Mouse (Mus musculus) forebrain, embryonic 14.5 days (tissue): ENCODE data around the gene Tnks1bp1. TPM values are rescaled to one million over a fixed set of nuclear protein-coding genes. Genes with fewer than 3 reads are reported as not detected.
A peak's percentile ranks its signal among the peaks of the same experiment; 100 is the strongest.

ENCODE experiments used
- ATAC-seq: fragments of 200-750 bp; cut with Nextera tagmentation; 2 replicates; pipeline ENCODE4 v1.8.0; 2017; ENCODE audit warnings: mild to moderate bottlenecking, moderate library complexity
- DNase-seq: peaks from one replicate; pipeline ENCODE4 v3.0.0-alpha.2; 2015; ENCODE audit warnings: low spot score
- H3K27ac ChIP-seq: fragments of 300-500 bp; sonication (generic); 2 replicates; pipeline ENCODE4 v1.5.1; 2014; ENCODE audit warnings: low read depth, mild to moderate bottlenecking, control low read depth, low read length, moderate library complexity
- H3K27me3 ChIP-seq: fragments of 300-500 bp; sonication (generic); replicated peaks from 2 replicates; pipeline ENCODE4 v1.6.1; 2014; ENCODE audit warnings: low read length, control low read depth, mixed read lengths; ENCODE audit not compliant: control insufficient read depth, insufficient read depth
- H3K36me3 ChIP-seq: fragments of 300-500 bp; sonication (generic); 2 replicates; pipeline ENCODE4 v1.6.1; 2014; ENCODE audit warnings: low read length, control low read depth; ENCODE audit not compliant: control insufficient read depth, insufficient read depth
- H3K4me1 ChIP-seq: fragments of 300-500 bp; sonication (generic); 2 replicates; pipeline ENCODE4 v1.6.1; 2014; ENCODE audit warnings: antibody characterized with exemption, low read length, control low read depth; ENCODE audit not compliant: control insufficient read depth, insufficient read depth
- H3K4me2 ChIP-seq: fragments of 300-500 bp; sonication (generic); 2 replicates; pipeline ENCODE4 v1.6.1; 2014; ENCODE audit warnings: mild to moderate bottlenecking, control low read depth, low read length
- H3K4me3 ChIP-seq: fragments of 300-500 bp; sonication (generic); 2 replicates; pipeline ENCODE4 v1.5.1; 2014; ENCODE audit warnings: low read depth, low read length, control low read depth
- H3K9ac ChIP-seq: fragments of 300-500 bp; sonication (generic); 2 replicates; pipeline ENCODE4 v1.6.1; 2014; ENCODE audit warnings: mild to moderate bottlenecking, low read length, control low read depth, moderate library complexity
- H3K9me3 ChIP-seq: fragments of 300-500 bp; sonication (generic); replicated peaks from 2 replicates; pipeline ENCODE4 v1.6.1; 2016; ENCODE audit warnings: low read length, control low read depth, mixed read lengths; ENCODE audit not compliant: control insufficient read depth
- WGBS: fragments of 180-500 bp; shearing (Covaris S2); extraction: QIAGEN DNeasy Blood & Tissue Kit; methylation state at CpG from one replicate; pipeline ENCODE4 v1.1.7; 2014; 5-methylcytosine and 5-hydroxymethylcytosine counted together
- polyA plus RNA-seq: library from polyadenylated mRNA; unstranded; fragments of >200 nt; fragmentation: Nextera tagmentation; extraction: Ambion mirVana; gene quantifications from 2 replicates; pipeline ENCODE4 v1.2.1, GENCODE M21; 2014

The Tnks1bp1 gene
- polyA plus RNA-seq, result 6.7 and 10.6 TPM in 2 replicates

- WGBS, result under 1% methylated on average over 42 of the region's 42 CpGs
- ATAC-seq (peak; percentile 90), DNase-seq (peak; percentile 96)
- Histone ChIP-seq H3K27ac (peak within 1 kb of the TSS; percentile 89), H3K9me3 (no peaks in the 10 kb centered on the region), H3K4me2 (peak within 1 kb of the TSS; percentile 71), H3K36me3 (peaks cover 59% of the 10 kb centered on the region), H3K4me3 (peak within 1 kb of the TSS; percentile 70), H3K4me1 (peaks cover 28% of the 10 kb centered on the region), H3K9ac (peak within 1 kb of the TSS; percentile 78), H3K27me3 (no peaks in the 10 kb centered on the region)
These were observed at the start of gene Tnks1bp1 for GRCm38 (mm10) chr2:85047596-85048167. Gene Tnks1bp1 (plus strand): TSS chr2:85048022.

GRCm38 (mm10) chr2:84999486-85000181, 48.2 kb upstream of the Tnks1bp1 start:
- Histone ChIP-seq H3K36me3 (no peaks in the 10 kb centered on the region), H3K9ac (no peak overlapping the region), H3K4me1 (no peaks in the 10 kb centered on the region), H3K27me3 (no peaks in the 10 kb centered on the region), H3K27ac (no peak overlapping the region), H3K4me2 (no peak overlapping the region), H3K4me3 (no peak overlapping the region), H3K9me3 (no peaks in the 10 kb centered on the region)
- DNase-seq, result no peak
- WGBS, result 82% methylated on average over 3 of the region's 3 CpGs
- no peak for ATAC-seq

GRCm38 (mm10) chr2:85001497-85001896, 46.3 kb upstream of the Tnks1bp1 start:
- Histone ChIP-seq H3K36me3 (no peaks in the 10 kb centered on the region), H3K4me2 (no peak overlapping the region), H3K4me3 (no peak overlapping the region), H3K4me1 (no peaks in the 10 kb centered on the region), H3K27ac (no peak overlapping the region), H3K27me3 (no peaks in the 10 kb centered on the region), H3K9me3 (no peaks in the 10 kb centered on the region), H3K9ac (no peak overlapping the region)
- DNase-seq (peak; percentile 1), ATAC-seq (no peak)
- WGBS, result 73% methylated on average over 13 of the region's 13 CpGs

GRCm38 (mm10) chr2:85002575-85002974, 45.2 kb upstream of the Tnks1bp1 start:
- Histone ChIP-seq H3K36me3 (no peaks in the 10 kb centered on the region), H3K27me3 (no peaks in the 10 kb centered on the region), H3K4me3 (no peak overlapping the region), H3K9me3 (no peaks in the 10 kb centered on the region), H3K4me2 (no peak overlapping the region), H3K27ac (no peak overlapping the region), H3K4me1 (no peaks in the 10 kb centered on the region), H3K9ac (no peak overlapping the region)
- ATAC-seq (no peak), DNase-seq (no peak)
- 85% methylated on average over 8 of the region's 8 CpGs for WGBS

GRCm38 (mm10) chr2:85004341-85004740, 43.5 kb upstream of the Tnks1bp1 start:
- ATAC-seq (no peak), DNase-seq (no peak)
- H3K4me2 ChIP-seq, result no peak overlapping the region
- no peaks in the 10 kb centered on the region for H3K36me3 ChIP-seq
- H3K27me3 ChIP-seq, result no peaks in the 10 kb centered on the region
- H3K4me3 ChIP-seq, result no peak overlapping the region
- 85% methylated on average over 4 of the region's 4 CpGs for WGBS
- H3K27ac ChIP-seq, result no peak overlapping the region
- H3K4me1 ChIP-seq, result no peaks in the 10 kb centered on the region
- no peaks in the 10 kb centered on the region for H3K9me3 ChIP-seq
- H3K9ac ChIP-seq, result no peak overlapping the region

GRCm38 (mm10) chr2:85006600-85006999, 41.2 kb upstream of the Tnks1bp1 start:
- Histone ChIP-seq H3K4me2 (no peak overlapping the region), H3K4me1 (no peaks in the 10 kb centered on the region), H3K36me3 (no peaks in the 10 kb centered on the region), H3K27me3 (no peaks in the 10 kb centered on the region), H3K27ac (no peak overlapping the region), H3K9me3 (no peaks in the 10 kb centered on the region), H3K9ac (no peak overlapping the region), H3K4me3 (no peak overlapping the region)
- ATAC-seq, result no peak
- WGBS, result 81% methylated on average over 7 of the region's 7 CpGs
- no peak for DNase-seq

- peak; percentile 38; the same call in 1 of the 2 replicates for ATAC-seq
- no peaks in the 10 kb centered on the region for H3K9me3 ChIP-seq
- H3K4me1 ChIP-seq, result no peaks in the 10 kb centered on the region
- H3K9ac ChIP-seq, result no peak overlapping the region
- H3K27ac ChIP-seq, result no peak overlapping the region
- 15% methylated on average over 4 of the region's 4 CpGs for WGBS
- peak; percentile 56 for DNase-seq
- no peak overlapping the region for H3K4me3 ChIP-seq
- no peaks in the 10 kb centered on the region for H3K27me3 ChIP-seq
- H3K4me2 ChIP-seq, result no peak overlapping the region
- H3K36me3 ChIP-seq, result no peaks in the 10 kb centered on the region
These were observed 40.1 kb upstream of the Tnks1bp1 start for GRCm38 (mm10) chr2:85007729-85008128.

GRCm38 (mm10) chr2:85009212-85009611, 38.6 kb upstream of the Tnks1bp1 start:
- H3K9ac ChIP-seq, result no peak overlapping the region
- H3K4me2 ChIP-seq, result no peak overlapping the region
- H3K9me3 ChIP-seq, result no peaks in the 10 kb centered on the region
- H3K36me3 ChIP-seq, result no peaks in the 10 kb centered on the region
- H3K27ac ChIP-seq, result no peak overlapping the region
- H3K4me3 ChIP-seq, result no peak overlapping the region
- 80% methylated on average over 2 of the region's 2 CpGs for WGBS
- ATAC-seq (no peak), DNase-seq (no peak)
- no peaks in the 10 kb centered on the region for H3K4me1 ChIP-seq
- H3K27me3 ChIP-seq, result no peaks in the 10 kb centered on the region

GRCm38 (mm10) chr2:85011906-85012604, 35.8 kb upstream of the Tnks1bp1 start:
- no peak overlapping the region for H3K4me2 ChIP-seq
- no peaks in the 10 kb centered on the region for H3K27me3 ChIP-seq
- H3K4me3 ChIP-seq, result no peak overlapping the region
- 79% methylated on average over 9 of the region's 9 CpGs for WGBS
- no peaks in the 10 kb centered on the region for H3K36me3 ChIP-seq
- H3K27ac ChIP-seq, result no peak overlapping the region
- ATAC-seq (peak; percentile 47; the same call in 1 of the 2 replicates), DNase-seq (peak; percentile 65)
- H3K9ac ChIP-seq, result no peak overlapping the region
- no peaks in the 10 kb centered on the region for H3K4me1 ChIP-seq
- no peaks in the 10 kb centered on the region for H3K9me3 ChIP-seq
